Mouse (Mus musculus): ENCODE measurements around the gene Kif26b.

Kif26b gene

DNA sequence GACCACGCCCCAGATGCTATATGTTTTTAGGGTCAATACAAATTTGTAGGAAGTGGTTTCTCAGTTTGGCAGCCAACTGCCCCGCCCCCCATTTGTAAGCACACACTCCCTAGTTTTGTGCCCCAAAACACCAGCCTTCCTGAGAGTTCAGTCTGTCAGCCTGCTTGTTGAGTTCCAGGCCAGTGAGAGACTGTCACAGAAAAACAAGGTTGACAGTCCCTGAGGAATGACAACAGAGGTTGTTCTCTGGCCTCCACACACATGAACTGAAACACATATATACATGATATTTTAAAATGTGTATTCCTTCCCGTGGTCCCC, 365.1 kb downstream of the Kif26b start:
- H3K27me3 ChIP-seq (ENCODE audit: control insufficient read depth, insufficient read depth, low read length, poor library complexity, severe bottlenecking): no peaks in the 10 kb centered on the region
- no peaks in the 10 kb centered on the region for H3K36me3 ChIP-seq (ENCODE audit: control insufficient read depth, insufficient read depth, low read length, poor library complexity, severe bottlenecking)
- no peak for DNase-seq (ENCODE audit: low read depth, low spot score)

DNA sequence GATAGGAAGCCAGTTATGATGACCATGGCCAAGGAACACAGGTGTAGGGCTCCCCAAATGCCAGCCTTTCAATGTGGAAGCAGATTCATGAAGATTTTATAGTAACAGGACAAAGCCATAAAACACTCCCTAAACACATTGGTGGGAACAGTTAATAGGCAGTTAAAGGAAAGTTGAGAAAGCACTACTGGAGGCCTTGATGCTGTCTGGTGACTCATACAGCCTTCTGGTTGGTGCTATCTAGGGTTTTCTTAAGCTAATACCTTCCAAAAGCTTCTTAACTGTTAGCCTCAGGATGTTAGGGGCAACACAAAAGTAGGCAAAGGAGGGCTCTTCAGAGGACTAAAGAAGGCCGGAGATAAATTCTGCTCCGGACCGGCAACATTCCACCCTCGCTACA, 366.7 kb downstream of the Kif26b start:
- no peak for DNase-seq (ENCODE audit: low read depth, low spot score)
- Histone ChIP-seq H3K27me3 (ENCODE audit: control insufficient read depth, insufficient read depth, low read length, poor library complexity, severe bottlenecking) (no peaks in the 10 kb centered on the region), H3K36me3 (ENCODE audit: control insufficient read depth, insufficient read depth, low read length, poor library complexity, severe bottlenecking) (no peaks in the 10 kb centered on the region)

DNA sequence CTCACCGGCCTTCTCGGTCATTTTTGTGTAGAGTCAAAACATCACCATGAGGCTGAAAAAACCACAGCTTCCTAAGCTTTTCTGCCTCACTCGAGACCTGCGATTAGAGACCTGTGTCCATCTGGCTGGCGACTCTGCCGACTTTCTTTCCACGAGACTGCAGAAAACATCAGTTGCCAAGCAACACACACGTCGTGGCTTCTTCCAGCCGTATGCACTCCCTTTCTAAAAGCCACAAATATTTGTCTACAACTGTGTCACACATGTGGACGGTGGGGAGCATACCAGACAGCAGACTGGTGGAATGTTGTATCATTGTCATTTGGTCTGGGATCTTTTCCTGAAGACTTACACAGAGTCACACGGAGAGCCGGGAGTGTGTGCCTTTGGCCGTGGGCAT, 382.0 kb downstream of the Kif26b start:
- no peaks in the 10 kb centered on the region for H3K27me3 ChIP-seq (ENCODE audit: control insufficient read depth, insufficient read depth, low read length, poor library complexity, severe bottlenecking)
- H3K36me3 ChIP-seq (ENCODE audit: control insufficient read depth, insufficient read depth, low read length, poor library complexity, severe bottlenecking): no peaks in the 10 kb centered on the region; the same call in 1 of the 2 replicates
- no peak for DNase-seq (ENCODE audit: low read depth, low spot score)

DNA sequence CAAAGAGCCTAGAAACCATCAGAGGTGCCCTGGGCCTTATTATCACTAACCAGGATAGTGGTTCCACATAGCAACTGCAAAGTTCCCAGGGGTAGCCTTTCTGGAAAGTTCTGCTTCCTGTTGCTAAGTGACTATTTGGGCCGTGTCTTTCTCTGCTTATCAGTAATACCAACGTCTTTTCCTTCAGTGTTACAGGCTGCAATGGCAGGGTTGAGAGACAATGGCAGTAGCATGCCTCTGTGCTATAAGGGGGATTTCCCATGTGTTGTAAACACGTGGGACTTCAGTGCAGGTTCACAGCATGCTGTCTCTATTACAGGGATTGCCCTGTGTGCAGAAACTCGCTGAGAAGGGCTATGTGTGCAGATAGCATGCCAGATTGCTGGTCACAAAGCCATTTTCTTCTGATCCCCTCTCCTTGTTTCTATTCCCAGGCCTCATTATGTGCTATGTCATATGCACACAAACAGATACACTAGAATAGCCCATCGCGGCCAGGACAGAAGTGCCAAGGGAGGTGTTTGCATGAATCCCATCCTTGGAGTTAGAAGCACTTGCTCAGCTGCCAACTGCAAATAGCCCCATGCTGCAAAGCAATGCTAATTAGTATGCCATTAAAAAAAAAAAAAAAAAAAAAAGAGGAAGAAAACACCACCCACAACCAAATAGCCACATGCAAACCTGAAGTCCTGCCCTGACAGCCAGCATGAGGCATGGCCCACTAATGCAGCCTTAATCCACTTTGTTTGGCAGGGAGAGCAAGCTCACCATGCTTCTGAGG, 384.2 kb downstream of the Kif26b start:
- H3K27me3 ChIP-seq (ENCODE audit: control insufficient read depth, insufficient read depth, low read length, poor library complexity, severe bottlenecking): no peaks in the 10 kb centered on the region
- DNase-seq (ENCODE audit: low read depth, low spot score): no peak
- no peaks in the 10 kb centered on the region; the same call in 1 of the 2 replicates for H3K36me3 ChIP-seq (ENCODE audit: control insufficient read depth, insufficient read depth, low read length, poor library complexity, severe bottlenecking)

DNA sequence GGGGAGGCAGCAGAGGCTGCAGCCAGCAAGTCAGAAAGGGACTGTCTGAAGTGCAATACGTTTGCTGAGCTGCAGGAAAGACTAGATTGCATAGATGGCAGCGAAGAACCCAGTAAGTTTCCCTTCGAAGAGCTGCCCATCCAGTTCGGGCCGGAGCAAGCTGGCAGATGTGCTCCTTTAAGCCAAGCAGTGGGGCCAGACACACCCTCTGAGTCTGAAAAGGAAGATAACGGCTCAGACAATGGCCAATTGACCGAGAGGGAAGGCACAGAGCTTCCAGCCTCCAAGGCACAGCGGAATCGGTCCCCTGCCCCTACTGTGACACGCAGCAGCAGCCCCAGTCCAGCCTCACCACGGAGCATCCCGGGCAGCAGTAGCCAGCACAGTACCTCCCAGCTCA, 386.1 kb downstream of the Kif26b start:
- DNase-seq (ENCODE audit: low read depth, low spot score): no peak
- no peaks in the 10 kb centered on the region; the same call in 1 of the 2 replicates for H3K36me3 ChIP-seq (ENCODE audit: control insufficient read depth, insufficient read depth, low read length, poor library complexity, severe bottlenecking)
- no peaks in the 10 kb centered on the region for H3K27me3 ChIP-seq (ENCODE audit: control insufficient read depth, insufficient read depth, low read length, poor library complexity, severe bottlenecking)

DNA sequence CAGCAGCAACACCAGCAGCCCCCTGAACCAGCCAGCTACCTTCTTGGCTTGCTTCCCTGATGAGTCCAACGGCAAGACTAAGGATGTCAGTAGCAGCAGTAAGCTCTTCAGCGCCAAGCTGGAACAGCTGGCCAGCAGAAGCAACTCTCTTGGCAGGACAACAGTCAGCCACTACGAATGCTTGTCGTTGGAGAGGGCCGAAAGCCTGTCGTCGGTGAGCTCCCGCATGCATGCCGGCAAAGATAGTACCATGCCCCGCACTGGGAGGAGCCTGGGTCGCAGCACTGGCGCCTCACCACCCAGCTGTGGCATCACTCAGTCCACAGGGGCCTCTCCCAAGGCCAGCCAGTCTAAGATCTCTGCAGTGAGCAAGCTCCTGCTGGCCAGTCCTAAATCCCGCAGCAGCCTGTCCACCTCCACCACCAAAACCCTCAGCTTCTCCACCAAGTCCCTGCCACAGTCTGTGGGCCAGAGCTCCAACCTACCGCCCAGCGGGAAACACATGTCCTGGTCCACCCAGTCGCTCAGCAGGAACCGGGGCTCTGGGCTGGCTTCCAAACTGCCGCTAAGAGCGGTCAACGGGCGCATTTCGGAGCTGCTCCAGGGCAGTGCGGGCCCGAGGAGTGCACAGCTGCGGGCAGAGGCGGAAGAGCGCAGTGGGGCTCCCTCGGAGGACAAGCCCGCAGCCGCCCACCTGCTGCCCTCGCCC, 388.4 kb downstream of the Kif26b start:
- no peak for DNase-seq (ENCODE audit: low read depth, low spot score)
- H3K36me3 ChIP-seq (ENCODE audit: control insufficient read depth, insufficient read depth, low read length, poor library complexity, severe bottlenecking): no peaks in the 10 kb centered on the region; the same call in 1 of the 2 replicates
- no peaks in the 10 kb centered on the region for H3K27me3 ChIP-seq (ENCODE audit: control insufficient read depth, insufficient read depth, low read length, poor library complexity, severe bottlenecking)

DNA sequence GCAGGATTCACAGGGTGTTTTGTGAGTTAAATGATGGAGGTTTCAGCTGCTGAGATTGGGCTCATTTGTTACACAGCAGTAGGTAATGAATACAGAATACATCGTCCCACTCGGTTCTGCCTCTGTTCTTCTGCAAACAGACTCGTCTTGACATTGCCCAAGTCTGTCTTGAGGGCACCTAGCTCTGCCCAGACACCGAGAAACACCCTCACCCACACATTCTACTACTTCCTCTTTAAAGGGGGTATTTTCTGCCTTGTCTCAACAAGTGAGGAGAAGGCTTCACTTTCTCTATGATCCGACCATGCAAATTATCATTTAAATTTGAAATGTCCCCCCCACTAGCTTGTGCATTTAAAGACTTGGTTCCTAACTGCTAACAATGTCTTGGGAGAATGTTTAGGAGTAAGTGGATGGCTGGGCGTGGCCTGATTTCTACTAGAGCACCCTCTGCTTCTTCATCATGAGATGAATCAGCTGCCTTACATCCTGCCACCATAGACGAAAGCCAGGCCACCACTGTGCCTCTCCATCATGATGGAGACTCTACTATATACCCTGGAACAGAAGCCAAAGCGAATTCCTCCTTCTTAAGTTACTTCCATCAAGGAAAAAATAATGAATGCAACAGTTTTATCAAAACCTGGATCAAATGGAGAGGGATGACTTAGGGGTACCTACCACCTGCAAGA, 395.7 kb downstream of the Kif26b start:
- H3K27me3 ChIP-seq (ENCODE audit: control insufficient read depth, insufficient read depth, low read length, poor library complexity, severe bottlenecking): no peaks in the 10 kb centered on the region
- H3K36me3 ChIP-seq (ENCODE audit: control insufficient read depth, insufficient read depth, low read length, poor library complexity, severe bottlenecking): no peaks in the 10 kb centered on the region
- DNase-seq (ENCODE audit: low read depth, low spot score): peak; percentile 20

DNA sequence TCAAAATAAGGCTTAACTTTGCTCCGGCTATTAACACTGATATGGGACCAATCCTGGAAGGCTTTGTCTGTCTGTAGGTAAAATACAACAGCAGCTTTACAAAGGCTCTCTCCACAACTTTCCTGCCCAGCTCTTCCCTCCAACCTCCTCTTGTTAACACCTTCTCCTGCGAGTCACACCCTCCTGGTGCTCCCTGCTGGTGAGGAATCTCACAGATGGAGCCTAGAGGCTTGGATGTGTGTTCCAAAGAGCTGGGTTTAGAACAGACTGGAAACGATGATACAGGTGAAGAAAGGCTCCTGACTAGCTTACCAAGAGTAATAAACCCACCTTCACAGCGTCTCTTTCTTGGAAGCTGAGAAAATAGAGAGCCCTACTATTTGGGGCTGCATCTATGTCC, 400.6 kb downstream of the Kif26b start:
- no peak for DNase-seq (ENCODE audit: low read depth, low spot score)
- H3K36me3 ChIP-seq (ENCODE audit: control insufficient read depth, insufficient read depth, low read length, poor library complexity, severe bottlenecking): no peaks in the 10 kb centered on the region
- no peaks in the 10 kb centered on the region for H3K27me3 ChIP-seq (ENCODE audit: control insufficient read depth, insufficient read depth, low read length, poor library complexity, severe bottlenecking)

DNA sequence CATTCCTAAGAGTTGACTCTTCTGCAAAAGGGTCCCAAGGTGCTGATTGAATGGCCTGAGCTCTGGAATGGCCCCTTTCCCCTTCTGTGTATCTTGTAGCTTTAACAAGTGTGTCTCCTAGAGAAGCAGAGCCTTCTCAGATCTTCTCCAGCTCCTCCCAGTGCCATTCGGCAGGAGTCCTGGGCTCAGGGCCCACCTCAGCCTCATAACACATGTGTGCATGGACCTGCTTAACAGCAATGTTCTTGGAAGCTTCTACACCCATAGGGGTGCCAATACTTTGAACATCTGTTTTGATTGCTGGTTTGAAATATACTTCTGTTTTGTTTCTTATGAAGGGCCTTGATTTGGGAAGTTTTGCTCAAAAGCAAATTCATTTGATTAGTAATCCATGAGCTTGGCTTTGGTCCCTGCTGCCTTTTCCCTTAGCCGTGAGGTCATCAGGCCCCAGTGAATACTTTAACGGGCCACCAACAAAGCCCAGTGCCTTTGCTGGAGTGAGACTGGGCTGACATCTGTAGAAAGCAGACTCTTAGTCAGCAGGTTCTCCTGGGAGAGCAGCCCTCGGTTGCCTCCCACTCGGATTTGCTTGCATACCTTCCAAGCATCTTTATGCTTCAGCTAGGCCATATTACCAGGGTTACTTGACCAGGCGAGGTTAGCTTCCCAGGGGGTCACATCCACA, 405.2 kb downstream of the Kif26b start:
- Histone ChIP-seq H3K27me3 (ENCODE audit: control insufficient read depth, insufficient read depth, low read length, poor library complexity, severe bottlenecking) (no peaks in the 10 kb centered on the region), H3K36me3 (ENCODE audit: control insufficient read depth, insufficient read depth, low read length, poor library complexity, severe bottlenecking) (no peaks in the 10 kb centered on the region)
- no peak for DNase-seq (ENCODE audit: low read depth, low spot score)

DNA sequence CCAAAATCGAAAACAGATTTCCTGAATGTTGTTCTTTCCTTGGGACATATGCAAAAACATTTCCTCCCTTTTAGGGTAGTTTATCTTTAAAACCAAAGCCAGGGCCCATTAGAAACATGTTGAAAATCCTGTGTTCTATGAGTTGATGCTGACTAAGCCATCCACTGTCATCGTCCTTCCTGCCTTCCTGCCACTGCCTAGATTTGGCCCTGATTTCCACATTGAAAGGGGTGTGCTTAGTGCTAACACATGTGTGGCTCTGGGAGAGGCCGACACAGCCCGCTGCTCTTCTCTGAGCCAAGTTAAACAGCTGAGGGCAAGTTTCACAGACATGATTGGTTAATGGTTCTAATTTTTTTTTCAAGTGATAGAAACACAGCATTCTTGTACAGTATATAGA, 407.5 kb downstream of the Kif26b start:
- no peak for DNase-seq (ENCODE audit: low read depth, low spot score)
- H3K27me3 ChIP-seq (ENCODE audit: control insufficient read depth, insufficient read depth, low read length, poor library complexity, severe bottlenecking): no peaks in the 10 kb centered on the region
- no peaks in the 10 kb centered on the region for H3K36me3 ChIP-seq (ENCODE audit: control insufficient read depth, insufficient read depth, low read length, poor library complexity, severe bottlenecking)

DNA sequence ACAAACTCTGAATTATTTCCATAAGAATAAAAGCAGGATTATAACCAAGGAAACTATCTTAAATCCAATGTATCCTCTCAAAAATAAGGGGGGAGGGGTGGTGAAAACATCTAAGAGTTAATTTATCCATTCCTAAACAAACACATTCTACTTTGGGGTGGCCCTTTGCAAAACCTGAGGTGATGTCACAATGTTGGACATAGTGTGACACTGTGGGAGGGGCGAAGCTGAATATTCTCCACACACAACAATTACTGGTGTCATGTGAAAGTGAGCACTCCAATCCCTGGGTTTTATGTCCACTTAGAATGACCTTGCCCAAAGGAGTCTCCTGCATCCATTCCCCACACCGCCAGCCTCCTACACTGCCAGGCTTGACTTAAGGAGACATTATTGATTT, 408.1 kb downstream of the Kif26b start:
- no peaks in the 10 kb centered on the region for H3K27me3 ChIP-seq (ENCODE audit: control insufficient read depth, insufficient read depth, low read length, poor library complexity, severe bottlenecking)
- DNase-seq (ENCODE audit: low read depth, low spot score): no peak
- H3K36me3 ChIP-seq (ENCODE audit: control insufficient read depth, insufficient read depth, low read length, poor library complexity, severe bottlenecking): no peaks in the 10 kb centered on the region

DNA sequence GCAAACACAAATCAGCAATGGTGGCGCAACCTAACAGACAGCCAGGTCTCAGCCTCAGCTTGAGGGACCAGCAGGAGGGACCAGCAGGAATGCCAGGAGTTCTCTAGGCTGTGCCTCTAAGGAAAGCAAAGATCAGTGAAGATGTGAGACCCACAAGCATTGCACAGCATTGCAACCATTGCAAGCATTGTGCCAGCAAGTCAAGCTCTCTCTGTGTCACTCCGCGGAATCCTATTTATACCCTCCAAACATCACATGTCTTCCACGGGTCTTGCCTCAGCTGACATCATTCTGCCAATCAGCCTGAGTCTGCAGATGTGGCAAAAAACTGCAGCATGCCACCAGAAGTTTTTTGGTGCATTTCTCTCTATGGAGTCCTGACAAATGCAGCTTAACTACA, 411.4 kb downstream of the Kif26b start:
- no peaks in the 10 kb centered on the region for H3K36me3 ChIP-seq (ENCODE audit: control insufficient read depth, insufficient read depth, low read length, poor library complexity, severe bottlenecking)
- DNase-seq (ENCODE audit: low read depth, low spot score): no peak
- no peaks in the 10 kb centered on the region for H3K27me3 ChIP-seq (ENCODE audit: control insufficient read depth, insufficient read depth, low read length, poor library complexity, severe bottlenecking)

DNA sequence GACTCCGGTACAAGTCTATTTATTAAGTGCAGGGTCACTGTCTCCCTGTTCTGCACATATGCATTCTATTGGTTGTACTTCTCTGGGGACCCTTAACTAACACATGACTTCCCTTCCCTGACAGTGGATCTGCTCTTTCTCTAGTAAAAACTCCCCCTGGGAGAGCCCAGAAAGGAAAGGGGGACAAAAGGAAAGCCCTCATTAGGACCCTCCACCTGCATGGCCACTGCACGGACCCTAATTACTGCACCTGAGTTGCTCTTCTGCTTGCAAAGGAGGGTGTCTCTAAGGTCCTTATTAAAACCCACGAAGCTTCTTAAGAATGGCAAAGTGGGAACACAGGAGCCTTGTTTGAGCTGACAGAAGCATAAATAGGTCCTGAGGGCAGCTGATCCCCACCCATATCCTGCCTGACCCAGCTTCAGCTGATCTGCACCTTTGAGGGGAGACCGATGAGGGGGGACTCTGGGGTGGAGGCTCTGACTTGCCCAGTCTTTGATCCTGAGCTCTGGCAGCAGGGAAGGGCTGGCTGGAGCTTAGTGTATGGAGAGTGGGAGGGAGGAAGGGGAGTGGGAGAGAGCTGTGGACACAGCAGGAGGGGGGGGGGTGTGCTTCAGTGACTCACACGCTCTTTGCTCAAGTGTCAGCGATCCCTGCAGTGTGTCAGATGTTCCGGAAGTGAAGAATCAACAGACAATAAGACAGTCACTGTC, 413.5 kb downstream of the Kif26b start:
- no peak for DNase-seq (ENCODE audit: low read depth, low spot score)
- no peaks in the 10 kb centered on the region for H3K27me3 ChIP-seq (ENCODE audit: control insufficient read depth, insufficient read depth, low read length, poor library complexity, severe bottlenecking)
- H3K36me3 ChIP-seq (ENCODE audit: control insufficient read depth, insufficient read depth, low read length, poor library complexity, severe bottlenecking): no peaks in the 10 kb centered on the region

DNA sequence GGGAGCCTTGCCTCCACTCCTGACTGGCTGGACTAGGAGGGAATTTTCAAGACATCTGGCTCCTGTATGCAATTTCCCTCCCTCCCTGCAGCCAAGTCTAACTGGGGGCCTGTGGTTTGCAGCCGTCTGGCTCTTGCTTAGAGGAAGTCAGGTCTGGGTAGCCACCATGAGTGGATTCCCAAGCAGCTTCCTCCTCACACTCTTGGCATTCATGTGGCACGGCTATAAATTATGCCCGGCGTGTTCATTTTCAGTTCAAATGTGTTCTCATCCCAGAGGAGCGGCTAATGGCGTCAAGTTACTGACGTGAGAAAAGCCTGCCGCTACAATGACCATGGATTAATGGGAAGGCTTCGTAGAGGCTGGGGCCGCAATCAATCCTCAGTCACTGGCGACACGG, 424.0 kb downstream of the Kif26b start:
- Histone ChIP-seq H3K36me3 (ENCODE audit: control insufficient read depth, insufficient read depth, low read length, poor library complexity, severe bottlenecking) (no peaks in the 10 kb centered on the region), H3K27me3 (ENCODE audit: control insufficient read depth, insufficient read depth, low read length, poor library complexity, severe bottlenecking) (no peaks in the 10 kb centered on the region)
- no peak for DNase-seq (ENCODE audit: low read depth, low spot score)

All from splenic B cell, adult 2 months (primary cell).